Mouse (Mus musculus): ENCODE measurements around the gene Preb.

The Preb gene

DNA sequence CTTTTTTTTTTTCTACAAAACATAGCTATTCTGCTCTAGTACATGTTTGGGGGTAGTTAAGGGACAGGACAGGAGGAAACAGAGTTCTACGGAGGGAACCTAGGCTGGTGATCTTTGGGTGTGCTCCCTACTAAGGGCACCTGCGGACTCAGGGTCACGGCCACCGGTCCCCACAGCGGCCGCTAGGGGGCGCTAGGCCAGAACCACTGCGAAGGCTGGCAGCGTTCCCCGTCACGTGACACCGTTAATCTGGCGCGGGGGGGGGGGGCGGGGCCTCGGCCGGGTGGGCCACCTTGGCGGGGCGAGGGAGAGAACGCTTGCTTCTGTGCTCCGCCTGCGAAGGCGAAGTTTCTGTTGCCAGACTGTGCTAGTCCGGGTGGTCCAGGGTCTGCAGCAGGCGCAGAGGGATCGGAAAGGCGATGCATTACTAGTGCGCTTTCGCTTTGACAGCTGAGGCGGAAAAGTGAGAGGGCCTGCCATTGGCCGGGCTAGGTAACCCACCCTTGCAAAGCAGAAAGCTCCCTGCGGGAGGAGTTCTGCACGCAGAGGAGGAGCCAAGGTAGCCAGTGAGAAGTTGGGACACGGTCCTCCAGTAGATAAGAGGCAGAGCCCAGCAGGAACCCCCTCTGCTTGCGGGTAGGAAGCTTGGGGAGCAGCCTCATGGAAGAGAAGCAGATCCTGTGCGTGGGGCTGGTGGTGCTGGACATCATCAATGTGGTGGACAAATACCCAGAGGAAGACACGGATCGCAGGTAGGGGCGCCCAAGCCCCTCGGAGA lies 38.7 kb downstream of the Preb start, which contains the start of gene Khk:
Gene Khk, plus strand, starts transcription at position 176 of the 778 bp plus-strand sequence.
- peak; percentile 87 for DNase-seq (ENCODE audit: low spot score)

DNA sequence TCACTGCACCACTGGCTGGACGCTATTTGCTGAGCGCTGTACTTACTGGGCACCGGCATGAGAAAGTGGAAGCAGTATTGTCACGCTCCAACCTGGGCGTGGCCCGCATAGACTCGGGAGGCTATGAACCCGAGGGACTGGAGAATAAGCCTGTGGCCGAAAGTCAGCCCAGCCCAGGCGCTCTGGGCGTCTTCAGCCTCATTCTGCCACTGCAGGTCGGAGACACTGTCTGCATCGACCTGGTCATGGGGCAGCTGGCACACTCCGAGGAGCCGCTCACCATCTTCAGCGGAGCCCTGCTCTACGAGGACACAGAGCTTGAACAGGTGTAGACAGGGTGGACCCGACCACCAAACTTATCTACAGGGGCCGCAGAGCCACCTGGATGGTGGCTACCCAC lies 39.5 kb downstream of the Preb start:
- DNase-seq (ENCODE audit: low spot score): no peak

DNA sequence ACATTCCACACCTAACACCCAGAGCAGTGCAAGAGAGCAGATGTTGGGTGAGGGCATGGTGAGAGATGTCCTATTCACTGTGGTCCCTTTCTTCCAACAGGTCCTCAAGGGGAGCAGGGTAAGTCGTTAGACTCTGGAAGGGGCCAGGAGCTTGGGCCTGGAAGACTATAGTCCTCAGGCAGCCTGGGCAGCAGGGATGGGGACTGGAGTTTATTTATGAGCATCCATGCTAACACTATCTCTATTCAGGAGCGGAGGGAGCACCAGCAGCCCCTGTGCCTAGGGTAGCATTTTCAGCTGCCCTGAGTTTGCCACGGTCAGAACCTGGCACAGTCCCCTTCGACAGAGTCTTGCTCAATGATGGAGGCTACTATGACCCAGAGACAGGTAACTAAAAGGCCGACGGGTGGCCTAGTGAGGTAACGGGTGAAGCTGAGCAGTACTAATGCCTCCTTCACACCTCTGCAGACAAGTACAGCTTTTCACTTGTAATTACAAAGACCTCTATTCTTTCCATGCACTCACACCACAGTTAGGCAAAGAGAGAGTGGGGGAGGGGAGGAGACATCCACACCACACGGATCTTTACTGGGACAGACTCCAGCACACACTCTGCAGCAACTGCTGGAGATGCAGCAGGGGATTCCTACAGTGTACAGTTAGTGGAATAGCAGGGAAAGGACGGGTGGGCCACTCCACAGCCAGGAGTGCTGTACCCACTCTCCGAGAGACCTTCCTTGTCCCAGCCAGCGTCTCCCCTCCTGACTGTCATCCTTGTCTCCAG lies 40.1 kb downstream of the Preb start:
- DNase-seq (ENCODE audit: low spot score): no peak

- DNase-seq (ENCODE audit: low spot score): no peak
These were observed 41.5 kb downstream of the Preb start for GRCm38 (mm10) chr5:30918691-30919090.

DNA sequence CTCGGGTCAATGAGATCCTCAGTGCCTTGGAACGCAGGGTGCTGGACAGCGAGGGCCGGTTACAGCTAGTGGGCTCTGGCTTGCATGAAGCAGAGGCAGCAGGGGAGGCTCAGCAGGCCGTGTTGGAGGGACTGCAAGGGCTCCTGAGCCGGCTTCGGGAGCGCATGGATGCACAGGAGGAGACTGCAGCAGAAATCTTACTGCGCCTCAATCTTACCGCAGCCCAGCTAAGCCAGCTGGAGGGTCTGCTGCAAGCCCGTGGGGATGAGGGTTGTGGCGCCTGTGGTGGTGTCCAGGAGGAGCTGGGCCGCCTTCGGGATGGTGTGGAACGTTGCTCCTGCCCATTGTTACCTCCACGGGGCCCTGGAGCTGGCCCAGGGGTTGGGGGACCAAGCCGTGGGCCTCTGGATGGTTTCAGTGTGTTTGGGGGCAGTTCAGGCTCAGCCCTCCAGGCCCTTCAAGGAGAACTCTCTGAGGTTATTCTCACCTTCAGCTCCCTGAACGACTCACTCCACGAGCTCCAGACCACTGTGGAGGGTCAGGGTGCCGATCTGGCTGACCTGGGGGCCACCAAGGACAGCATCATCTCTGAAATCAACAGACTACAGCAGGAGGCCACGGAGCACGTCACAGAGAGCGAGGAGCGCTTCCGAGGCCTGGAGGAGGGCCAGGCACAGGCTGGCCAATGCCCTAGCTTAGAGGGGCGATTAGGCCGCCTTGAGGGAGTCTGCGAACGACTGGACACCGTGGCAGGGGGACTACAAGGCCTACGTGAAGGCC lies 42.1 kb downstream of the Preb start:
- no peak for DNase-seq (ENCODE audit: low spot score)

GRCm38 (mm10) chr5:30917348-30917747 lies 42.8 kb downstream of the Preb start:
- DNase-seq (ENCODE audit: low spot score): no peak

DNA sequence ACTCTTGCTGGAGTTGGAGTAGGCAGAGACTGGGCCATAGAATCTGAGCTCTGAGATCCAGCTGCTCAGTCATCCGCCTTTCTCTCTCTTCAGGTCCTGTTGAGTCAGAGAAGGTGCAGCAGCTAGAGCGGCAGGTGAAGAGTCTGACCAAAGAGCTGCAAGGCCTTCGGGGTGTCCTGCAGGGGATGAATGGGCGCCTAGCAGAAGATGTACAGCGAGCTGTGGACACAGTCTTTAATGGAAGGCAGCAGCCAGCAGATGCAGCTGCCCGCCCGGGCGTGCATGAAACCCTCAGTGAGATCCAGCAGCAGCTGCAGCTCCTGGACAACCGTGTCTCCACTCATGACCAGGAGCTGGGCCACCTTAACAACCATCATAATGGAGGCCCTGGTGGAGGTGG lies 43.3 kb downstream of the Preb start:
- no peak for DNase-seq (ENCODE audit: low spot score)

DNA sequence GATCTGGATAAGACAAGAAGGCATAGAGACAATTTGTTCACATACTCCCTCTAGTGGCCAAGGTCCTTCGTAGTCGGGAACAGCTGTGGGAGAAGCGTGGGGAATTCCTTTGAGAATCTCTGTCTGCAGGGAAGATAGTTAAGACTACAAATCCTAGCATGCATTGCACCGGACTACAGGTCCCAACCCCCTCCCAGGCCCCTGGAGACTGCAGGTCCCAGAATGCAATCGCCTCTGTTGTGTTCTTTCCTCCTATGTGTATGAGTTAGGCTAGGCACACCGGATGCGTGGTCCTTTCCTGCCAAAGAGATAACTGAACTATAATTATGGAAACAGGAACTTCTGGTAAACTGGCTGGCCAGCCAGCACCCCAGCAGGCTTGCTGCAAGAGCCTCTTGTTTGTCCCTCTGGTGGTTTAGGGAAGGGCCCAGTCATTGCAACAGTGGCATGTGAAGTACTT lies 44.2 kb downstream of the Preb start:
- DNase-seq (ENCODE audit: low spot score): peak; percentile 94

GRCm38 (mm10) chr5:30915456-30915855 lies 44.7 kb downstream of the Preb start:
- DNase-seq (ENCODE audit: low spot score): no peak

- no peak for DNase-seq (ENCODE audit: low spot score)
These were observed 45.3 kb downstream of the Preb start for GRCm38 (mm10) chr5:30914849-30915248.

GRCm38 (mm10) chr5:30914101-30914635 lies 46.0 kb downstream of the Preb start:
- DNase-seq (ENCODE audit: low spot score): peak; percentile 14

- peak; percentile 85 for DNase-seq (ENCODE audit: low spot score)
These were observed 46.9 kb downstream of the Preb start, which contains the start of gene Emilin1 for GRCm38 (mm10) chr5:30913060-30913841. Gene Emilin1, plus strand, starts transcription at chr5:30913402.

DNA sequence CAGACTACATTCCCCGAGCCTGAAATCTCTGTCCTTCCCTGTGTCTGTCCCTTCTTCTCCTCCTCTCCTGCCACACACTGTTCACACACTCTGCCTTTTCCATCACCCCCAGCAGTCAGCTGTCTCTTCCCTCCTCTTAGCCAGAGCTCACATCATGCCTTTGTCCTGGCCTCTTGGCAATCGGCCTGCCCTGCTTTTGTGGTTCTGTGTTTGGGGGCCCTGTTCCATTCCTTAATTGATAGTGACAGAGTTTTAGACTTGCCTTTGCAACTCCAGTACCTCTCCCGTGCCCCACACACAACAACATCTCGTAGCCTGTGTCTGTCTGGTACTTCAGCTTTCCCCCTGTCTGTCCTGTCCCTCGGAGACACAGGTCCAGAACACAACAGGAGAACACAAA lies 48.0 kb downstream of the Preb start:
- DNase-seq (ENCODE audit: low spot score): peak; percentile 28

DNA sequence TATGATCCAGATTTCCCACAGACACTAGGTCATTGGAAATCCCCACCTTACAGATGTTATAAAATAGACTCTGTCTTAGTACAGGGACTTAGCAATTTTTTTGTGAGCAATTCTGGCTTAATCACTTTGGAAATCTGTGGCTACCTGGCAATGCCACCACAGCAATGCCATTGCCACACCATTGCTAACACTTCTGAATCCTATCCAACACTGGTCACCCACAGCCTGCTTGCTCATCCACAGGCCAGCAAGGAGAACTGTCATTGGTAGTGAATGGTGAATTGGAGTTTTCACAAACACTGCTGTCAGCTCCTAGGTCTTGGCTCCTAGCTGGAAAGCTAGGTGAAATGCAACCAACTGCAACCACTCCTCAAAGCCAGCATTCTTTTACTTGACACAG lies 49.7 kb downstream of the Preb start:
- no peak for DNase-seq (ENCODE audit: low spot score)

DNA sequence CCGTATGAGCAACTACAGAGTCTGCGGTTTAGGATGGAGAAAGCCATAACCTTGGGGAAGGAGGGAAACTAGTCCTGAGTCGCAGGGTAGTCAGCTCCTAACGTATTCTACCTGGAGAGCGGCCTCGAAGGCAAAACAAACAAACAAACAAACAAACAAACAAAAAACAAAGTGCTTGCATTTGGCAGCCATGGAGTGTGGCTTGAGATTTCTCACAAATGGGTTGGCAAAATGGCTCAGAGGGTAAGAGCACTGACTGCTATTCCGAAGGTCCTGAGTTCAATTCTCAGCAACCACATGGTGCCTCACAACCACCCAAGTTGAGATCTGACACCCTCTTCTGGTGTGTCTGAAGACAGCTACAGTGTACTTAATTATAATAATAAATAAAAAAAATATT lies 50.3 kb downstream of the Preb start:
- DNase-seq (ENCODE audit: low spot score): no peak

DNA sequence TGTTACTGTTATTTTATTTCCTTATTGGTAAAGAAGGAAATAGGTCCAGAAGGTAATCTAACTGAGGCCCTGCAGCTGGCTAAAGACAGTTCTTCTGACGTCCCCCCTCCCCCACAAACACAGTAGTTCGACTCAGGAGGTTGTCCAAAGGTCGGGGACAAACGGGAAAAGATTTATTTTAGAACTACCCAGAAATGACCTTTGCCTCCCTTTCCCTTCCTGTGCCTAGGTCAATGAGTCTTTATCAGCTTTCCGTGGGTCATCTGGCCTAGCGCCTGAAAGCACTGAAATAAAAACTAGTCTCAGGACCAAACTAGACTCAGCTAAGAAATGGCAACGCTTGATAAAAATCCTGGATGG lies 50.9 kb downstream of the Preb start:
- no peak for DNase-seq (ENCODE audit: low spot score)

- DNase-seq (ENCODE audit: low spot score): peak; percentile 80
These were observed 51.5 kb downstream of the Preb start for GRCm38 (mm10) chr5:30908426-30909299.

GRCm38 (mm10) chr5:30907413-30908059 lies 52.6 kb downstream of the Preb start, which contains the start of gene Ost4:
Gene Ost4, minus strand, starts transcription at chr5:30907788.
- DNase-seq (ENCODE audit: low spot score): peak; percentile 95

DNA sequence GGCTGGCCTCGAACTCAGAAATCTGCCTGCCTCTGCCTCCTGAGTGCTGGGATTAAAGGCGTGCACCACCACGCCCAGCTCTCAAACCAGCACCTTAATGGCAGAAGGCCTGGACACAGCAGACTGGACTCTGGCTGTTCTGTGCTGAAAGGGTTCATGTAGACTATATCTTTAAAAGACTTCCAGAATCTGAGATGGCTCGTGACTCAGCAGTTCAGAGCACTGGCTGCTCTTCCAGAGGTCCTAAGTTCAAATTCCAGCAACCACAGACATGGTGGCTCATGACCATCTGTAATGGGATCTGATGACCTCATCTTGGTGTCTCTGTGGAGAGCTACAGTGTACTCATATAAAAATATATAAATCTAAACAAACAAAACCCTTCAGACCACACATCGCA lies 58.3 kb downstream of the Preb start:
- DNase-seq (ENCODE audit: low spot score): no peak
